Mouse (Mus musculus) small intestine, adult 2 months (tissue): ENCODE results near the gene Mettl9.

Experiments
- CTCF ChIP-seq: fragments of 200-500 bp; IDR thresholded peaks from 2 replicates; pipeline ENCODE4 v1.5.1; 2012; ENCODE audit warnings: low read depth, mild to moderate bottlenecking, control low read depth, inconsistent platforms, low read length, moderate library complexity, mixed read lengths; ENCODE audit not compliant: insufficient replicate concordance, insufficient read length; ENCODE audit errors: extremely low read depth
- POLR2A ChIP-seq: fragments of 200-500 bp; IDR thresholded peaks from 2 replicates; pipeline ENCODE4 v1.6.1; 2012; ENCODE audit warnings: low read depth, mild to moderate bottlenecking, control low read depth, inconsistent platforms, low read length, moderate library complexity

- TF ChIP-seq CTCF (no peak), POLR2A (no peak)
These were observed 56.5 kb downstream of the Mettl9 start for GRCm38 (mm10) chr7:121090748-121091147.
